Mouse (Mus musculus): ENCODE data around the gene Plcb1.

Plcb1 gene

GRCm38 (mm10) chr2:134838185-134838584 lies 52.3 kb downstream of the Plcb1 start:
- DNase-seq (ENCODE audit: low read depth, low spot score), result no peak

- no peak for DNase-seq (ENCODE audit: low read depth, low spot score)
Observed at GRCm38 (mm10) chr2:134838888-134839287, 53.0 kb downstream of the Plcb1 start.

- DNase-seq (ENCODE audit: low read depth, low spot score), result no peak
Observed at GRCm38 (mm10) chr2:134842883-134843282, 57.0 kb downstream of the Plcb1 start.

GRCm38 (mm10) chr2:134844391-134845238 lies 58.7 kb downstream of the Plcb1 start:
- DNase-seq (ENCODE audit: low read depth, low spot score), result no peak

GRCm38 (mm10) chr2:134845239-134845738 lies 59.4 kb downstream of the Plcb1 start:
- DNase-seq (ENCODE audit: low read depth, low spot score), result no peak

GRCm38 (mm10) chr2:134846555-134846954 lies 60.7 kb downstream of the Plcb1 start:
- no peak for DNase-seq (ENCODE audit: low read depth, low spot score)

GRCm38 (mm10) chr2:134851189-134852171 lies 65.6 kb downstream of the Plcb1 start:
- no peak for DNase-seq (ENCODE audit: low read depth, low spot score)

- DNase-seq (ENCODE audit: low read depth, low spot score), result no peak
Observed at GRCm38 (mm10) chr2:134856239-134856638, 70.4 kb downstream of the Plcb1 start.

- DNase-seq (ENCODE audit: low read depth, low spot score), result no peak
Observed at GRCm38 (mm10) chr2:134856691-134857090, 70.8 kb downstream of the Plcb1 start.

GRCm38 (mm10) chr2:134864985-134865645 lies 79.2 kb downstream of the Plcb1 start:
- DNase-seq (ENCODE audit: low read depth, low spot score), result no peak

- DNase-seq (ENCODE audit: low read depth, low spot score), result no peak
Observed at GRCm38 (mm10) chr2:134867381-134867780, 81.5 kb downstream of the Plcb1 start.

GRCm38 (mm10) chr2:134871692-134872489 lies 86.0 kb downstream of the Plcb1 start:
- no peak for DNase-seq (ENCODE audit: low read depth, low spot score)

GRCm38 (mm10) chr2:134872490-134872781 lies 86.6 kb downstream of the Plcb1 start:
- no peak for DNase-seq (ENCODE audit: low read depth, low spot score)

GRCm38 (mm10) chr2:134877148-134877547 lies 91.3 kb downstream of the Plcb1 start:
- no peak for DNase-seq (ENCODE audit: low read depth, low spot score)

- DNase-seq (ENCODE audit: low read depth, low spot score), result no peak
Observed at GRCm38 (mm10) chr2:134891207-134891606, 105.3 kb downstream of the Plcb1 start.

GRCm38 (mm10) chr2:134894776-134895175 lies 108.9 kb downstream of the Plcb1 start:
- DNase-seq (ENCODE audit: low read depth, low spot score), result no peak

GRCm38 (mm10) chr2:134896196-134896595 lies 110.3 kb downstream of the Plcb1 start:
- no peak for DNase-seq (ENCODE audit: low read depth, low spot score)

- DNase-seq (ENCODE audit: low read depth, low spot score), result no peak
Observed at GRCm38 (mm10) chr2:134897083-134897482, 111.2 kb downstream of the Plcb1 start.

GRCm38 (mm10) chr2:134901521-134901920 lies 115.7 kb downstream of the Plcb1 start:
- no peak for DNase-seq (ENCODE audit: low read depth, low spot score)

GRCm38 (mm10) chr2:134910882-134911281 lies 125.0 kb downstream of the Plcb1 start:
- DNase-seq (ENCODE audit: low read depth, low spot score), result no peak

GRCm38 (mm10) chr2:134911360-134911759 lies 125.5 kb downstream of the Plcb1 start:
- no peak for DNase-seq (ENCODE audit: low read depth, low spot score)
